ENCODE assay signal across 9 mouse cellular contexts in the genomic region with DNA sequence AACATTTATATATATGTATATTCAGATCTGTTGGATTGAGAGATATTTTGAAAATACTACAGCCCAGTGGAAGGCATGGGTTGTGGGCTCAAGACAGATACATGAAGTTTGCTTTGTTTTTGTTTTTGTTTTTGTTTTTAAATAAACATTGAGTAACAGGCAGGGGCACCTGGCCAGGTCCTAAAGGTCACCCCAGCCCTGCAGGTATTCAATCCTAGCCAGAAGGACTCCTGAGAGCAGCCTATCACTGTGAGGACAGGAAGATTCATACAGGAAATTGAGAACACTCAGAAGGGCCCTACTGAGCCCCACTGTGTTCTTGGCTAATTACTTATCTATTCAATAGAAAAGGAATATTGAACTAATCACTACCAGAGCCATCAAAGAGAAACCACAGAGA. TPM values are rescaled to one million over a fixed set of nuclear protein-coding genes. Genes with fewer than 3 reads are reported as not detected.
DNase-seq lines count a peak whose midpoint lies in the region; ATAC-seq and TF ChIP-seq lines count a peak whose summit lies in the region.
"Had no signal": no experiment of that assay in that cellular context is flagged by ENCODE, and none has a peak within 500 bp of the region (broad histone marks: within the 10 kb centered on the region; RNA-seq: fewer than 3 reads in every experiment).

No protein-coding gene starts in this region.

- no peaks in the 10 kb centered on the region for H3K9me3 ChIP-seq in heart, embryonic 12.5 days (replicated peaks)
- H3K9me3 ChIP-seq in neural tube, embryonic 11.5 days (ENCODE audit: control insufficient read depth, low read length), result no peaks in the 10 kb centered on the region
- no peaks in the 10 kb centered on the region for H3K9me3 ChIP-seq in midbrain, embryonic 10.5 days (replicated peaks)
- H3K9me3 ChIP-seq in stomach, postnatal 0 days (ENCODE audit: control insufficient read depth, low read length), result no peaks in the 10 kb centered on the region

- no peak for ATAC-seq in heart, embryonic 12.5 days (ENCODE audit: insufficient number of reproducible peaks, low FRiP score)
- ATAC-seq in neural tube, embryonic 11.5 days (ENCODE audit: insufficient read depth, low FRiP score, low TSS enrichment), result no peak
- no peak for ATAC-seq in stomach, postnatal 0 days (ENCODE audit: low FRiP score, low TSS enrichment)
- ATAC-seq: inflammation-experienced regulatory T-cells, adult 6 months had no signal

- peak overlapping the region; percentile 86 for H3K4me2 ChIP-seq in heart, embryonic 12.5 days
- peak overlapping the region; percentile 55 for H3K4me2 ChIP-seq in neural tube, embryonic 11.5 days (ENCODE audit: low read depth)
- H3K4me2 ChIP-seq in stomach, postnatal 0 days (replicated peaks; ENCODE audit: low read depth), result peak overlapping the region; percentile 97

- TF ChIP-seq CTCF in stomach, postnatal 0 days (IDR thresholded peaks at IDR 0.05; ENCODE audit: low read depth), result no peak

- H3K27ac ChIP-seq in heart, embryonic 12.5 days (ENCODE audit: poor library complexity, severe bottlenecking), result no peak overlapping the region
- H3K27ac ChIP-seq in neural tube, embryonic 11.5 days (ENCODE audit: low read depth, low read length), result no peak overlapping the region
- H3K27ac ChIP-seq in midbrain, embryonic 10.5 days (replicated peaks), result 0 out of 2 replicates have a peak overlapping the region, but pooled peaks have one; percentile 5
- H3K27ac ChIP-seq in stomach, postnatal 0 days (replicated peaks), result no peak overlapping the region

- H3K36me3 ChIP-seq in heart, embryonic 12.5 days, result no peaks in the 10 kb centered on the region
- no peaks in the 10 kb centered on the region for H3K36me3 ChIP-seq in neural tube, embryonic 11.5 days (ENCODE audit: control insufficient read depth, insufficient read depth, low read length)
- no peaks in the 10 kb centered on the region for H3K36me3 ChIP-seq in midbrain, embryonic 10.5 days
- no peaks in the 10 kb centered on the region for H3K36me3 ChIP-seq in stomach, postnatal 0 days (ENCODE audit: control insufficient read depth, insufficient read depth, low read length)

- TF ChIP-seq EP300 in stomach, postnatal 0 days (optimal IDR thresholded peaks at IDR 0.05), result no peak

- no peak for DNase-seq in heart, adult 8-10 months (ENCODE audit: low spot score)
- no peak for DNase-seq in neural tube, embryonic 11.5 days (ENCODE audit: low spot score)
- no peak for DNase-seq in neural tube, embryonic 10.5 days (ENCODE audit: extremely low spot score, low spot score)
- no peak for DNase-seq in midbrain, embryonic 10.5 days (ENCODE audit: low spot score)
- no peak for DNase-seq in stomach, postnatal 0 days (ENCODE audit: low spot score)
- DNase-seq in retina, embryonic 14.5 days (ENCODE audit: low spot score), result no peak
- DNase-seq in left cerebral cortex, adult 18-20 months (ENCODE audit: low spot score in 2 of 2), result no peak

- H3K4me1 ChIP-seq in heart, embryonic 12.5 days (replicated peaks), result peaks cover 59% of the 10 kb centered on the region
- peaks cover 17% of the 10 kb centered on the region for H3K4me1 ChIP-seq in neural tube, embryonic 11.5 days (ENCODE audit: control insufficient read depth, insufficient read depth, low read length)
- peaks cover 94% of the 10 kb centered on the region for H3K4me1 ChIP-seq in midbrain, embryonic 10.5 days
- no peaks in the 10 kb centered on the region; the same call in 1 of the 2 replicates for H3K4me1 ChIP-seq in stomach, postnatal 0 days (replicated peaks; ENCODE audit: control insufficient read depth, insufficient read depth)

- H3K9ac ChIP-seq in heart, embryonic 12.5 days, result no peak overlapping the region
- H3K9ac ChIP-seq in neural tube, embryonic 11.5 days (ENCODE audit: low read length), result no peak overlapping the region
- no peak overlapping the region for H3K9ac ChIP-seq in stomach, postnatal 0 days (ENCODE audit: low read length)

- peaks cover 4% of the 10 kb centered on the region; the same call in 1 of the 2 replicates for H3K27me3 ChIP-seq in heart, embryonic 12.5 days (replicated peaks)
- H3K27me3 ChIP-seq in neural tube, embryonic 11.5 days (ENCODE audit: control insufficient read depth, insufficient read depth, low read length), result no peaks in the 10 kb centered on the region
- peaks cover 39% of the 10 kb centered on the region for H3K27me3 ChIP-seq in midbrain, embryonic 10.5 days (ENCODE audit: low read depth, poor library complexity, severe bottlenecking)
- H3K27me3 ChIP-seq in stomach, postnatal 0 days (ENCODE audit: control insufficient read depth, insufficient read depth, low read length), result no peaks in the 10 kb centered on the region

- peak overlapping the region; percentile 66; the same call in 1 of the 2 replicates for H3K4me3 ChIP-seq in heart, embryonic 12.5 days
- no peak overlapping the region for H3K4me3 ChIP-seq in neural tube, embryonic 11.5 days (ENCODE audit: low read depth, low read length)
- H3K4me3 ChIP-seq in midbrain, embryonic 10.5 days, result peak overlapping the region; percentile 68
- H3K4me3 ChIP-seq in stomach, postnatal 0 days (ENCODE audit: low read depth, low read length), result 0 out of 2 replicates have a peak overlapping the region, but pooled peaks have one; percentile 73

RNA-seq across cellular contexts. Expression of gene Pxylp1, which starts 5.0 kb away (rescaled TPM):
- 36.9 and 37.3 TPM in 2 replicates for polyA plus RNA-seq in heart, embryonic 12.5 days (2016; fragmentation: Nextera tagmentation; extraction: Ambion mirVana)
- 10 to 100 TPM; 12.3 to 22.6 (median 17.7) TPM for total RNA-seq in heart, adult 8-10 months (2022)
- 33.5 and 34.0 TPM in 2 replicates for polyA plus RNA-seq in neural tube, embryonic 11.5 days (2014; fragmentation: Nextera tagmentation; extraction: Ambion mirVana)
- 49.1 and 56.6 TPM in 2 replicates for polyA plus RNA-seq in midbrain, embryonic 10.5 days (2016; fragmentation: Nextera tagmentation; extraction: Ambion mirVana)
- 19.1 TPM in 2 replicates for polyA plus RNA-seq in stomach, postnatal 0 days (2015; fragmentation: Nextera tagmentation; extraction: Ambion mirVana)
- total RNA-seq in left cerebral cortex, adult 18-20 months (2021), result 10 to 100 TPM; 19.4 to 21.3 TPM
